Mouse (Mus musculus) gastrocnemius, adult 2 months (tissue): Measurements from ENCODE around the gene Lrba. TPM values are rescaled to one million over a fixed set of nuclear protein-coding genes. Genes with fewer than 3 reads are reported as not detected.
A peak's percentile ranks its signal among the peaks of the same experiment; 100 is the strongest.

ENCODE experiments used
- DNase-seq: peaks from one replicate; pipeline ENCODE4 v3.0.0; 2022
- H3K27ac ChIP-seq: fragments of 200-600 bp; 2 replicates; pipeline ENCODE4 v1.8.1; 2022; ENCODE audit warnings: mild to moderate bottlenecking
- H3K4me3 ChIP-seq: fragments of 200-600 bp; 2 replicates; pipeline ENCODE4 v1.8.1; 2022; ENCODE audit warnings: mild to moderate bottlenecking, moderate library complexity
- CTCF ChIP-seq: fragments of 200-600 bp; IDR thresholded peaks from 2 replicates; pipeline ENCODE4 v1.8.1; 2022; ENCODE audit warnings: antibody characterized with exemption, mild to moderate bottlenecking, moderate library complexity
- intact Hi-C: fragments of 180-260 bp; cut with DNase I; formaldehyde crosslinking; loops from one replicate; pipeline ENCODE4 v1.15.1; 2025
- total RNA-seq, 2 experiments: library from RNA; stranded (reverse); gene quantifications; 2 replicates each; pipeline ENCODE4 v1.2.3; 2021

Gene Lrba
- total RNA-seq, 2 experiments from 2014 or later, result 24.1 to 28.3 TPM

DNA sequence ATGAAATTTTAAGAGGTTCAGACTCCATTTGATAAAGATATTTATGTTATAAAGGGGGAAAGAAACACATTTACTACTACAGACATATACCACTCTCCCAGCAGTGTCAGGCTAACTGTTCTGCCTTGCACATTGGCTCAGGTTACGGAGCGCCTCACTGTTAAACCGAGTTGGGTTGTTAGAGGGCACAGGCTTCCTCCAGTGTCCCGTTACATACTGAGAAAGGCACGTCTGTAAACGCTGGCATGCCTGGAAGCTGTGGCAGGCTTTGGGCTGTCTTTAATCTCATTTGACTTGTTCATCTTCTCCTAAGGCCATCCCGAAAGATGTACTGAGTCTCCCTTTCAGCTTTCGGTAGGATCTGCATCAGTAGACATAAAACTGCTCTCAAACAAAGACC, 544.1 kb downstream of the Lrba start:
- intact Hi-C loops, result loop anchor here (10.0 kb wide), 1 partner anchor 444 kb away; no protein-coding TSS in a partner anchor
- Histone ChIP-seq H3K27ac (peak overlapping the region; percentile 25; the same call in 1 of the 2 replicates), H3K4me3 (0 out of 2 replicates have a peak overlapping the region, but pooled peaks have one; percentile 24)
- no peak for TF ChIP-seq CTCF
- peak; percentile 69 for DNase-seq

DNA sequence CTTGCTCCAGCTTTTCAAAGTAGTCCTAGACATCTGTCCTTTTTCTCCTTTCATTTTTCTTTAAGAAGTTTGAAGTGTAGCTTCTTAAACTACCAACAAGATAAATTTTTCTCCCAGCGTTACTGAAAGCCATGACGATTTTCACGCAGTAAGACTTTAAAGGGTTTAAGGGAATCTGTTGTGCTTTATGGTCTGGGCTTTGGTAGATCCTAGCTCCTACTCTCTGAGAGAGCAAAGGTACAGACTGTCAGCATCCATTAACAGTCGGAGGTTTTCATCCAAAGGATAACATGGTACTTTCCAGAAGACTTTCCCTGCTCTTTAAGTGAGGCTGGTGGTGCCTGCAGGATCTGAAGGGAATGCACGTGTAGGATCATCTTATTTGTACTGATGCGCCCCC, 544.5 kb downstream of the Lrba start:
- TF ChIP-seq CTCF, result no peak
- no peak for DNase-seq
- Histone ChIP-seq H3K27ac (peak overlapping the region; percentile 3; the same call in 1 of the 2 replicates), H3K4me3 (0 out of 2 replicates have a peak overlapping the region, but pooled peaks have one; percentile 24)
- intact Hi-C loops, result loop anchor here (10.0 kb wide), 1 partner anchor 444 kb away; no protein-coding TSS in a partner anchor

DNA sequence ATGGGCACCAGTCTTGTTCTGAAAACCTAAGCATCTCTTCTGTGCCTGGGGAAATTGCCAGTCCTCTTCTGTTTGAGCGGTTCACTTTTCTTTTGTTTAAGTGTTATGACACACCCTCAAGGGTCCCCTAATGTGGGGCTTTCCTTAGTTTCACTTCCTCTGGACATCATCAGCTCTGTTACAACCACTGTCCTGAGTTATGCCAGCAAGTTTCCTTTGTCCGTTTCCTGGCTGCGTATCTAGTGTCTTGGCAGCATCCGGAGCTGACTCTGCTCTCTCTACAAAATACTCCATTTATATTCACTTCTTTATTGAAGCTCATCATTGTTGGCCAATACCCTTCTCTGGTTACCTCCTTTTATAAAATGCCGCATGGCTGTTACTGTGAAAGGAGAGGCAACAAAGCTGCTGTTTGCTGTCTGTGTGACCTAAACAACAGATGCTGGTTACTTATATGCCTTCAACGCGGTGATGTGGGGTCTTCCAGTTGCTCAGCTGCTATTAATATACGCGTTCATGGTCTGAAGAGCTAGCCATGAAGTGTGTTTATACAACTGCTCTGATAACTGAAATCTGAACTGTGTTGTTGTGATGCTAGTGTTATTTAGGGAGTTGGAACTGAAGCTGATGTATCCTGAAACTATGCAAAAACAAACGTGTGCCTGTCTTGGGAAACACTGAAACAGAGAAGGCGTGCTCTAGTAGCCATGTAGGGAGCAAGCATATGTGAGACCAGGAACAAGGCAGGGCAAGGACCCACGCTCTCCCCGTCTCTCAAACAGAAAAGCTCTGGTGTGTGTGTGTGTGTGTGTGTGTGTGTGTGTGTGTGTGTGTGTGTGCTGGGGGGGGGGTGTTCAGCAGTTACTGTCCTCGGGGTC, 550.3 kb downstream of the Lrba start:
- peak overlapping the region; percentile 78 for H3K27ac ChIP-seq
- intact Hi-C loops, result no loop called here
- TF ChIP-seq CTCF, result no peak
- H3K4me3 ChIP-seq, result peak overlapping the region; percentile 45
- peak; percentile 54 for DNase-seq

DNA sequence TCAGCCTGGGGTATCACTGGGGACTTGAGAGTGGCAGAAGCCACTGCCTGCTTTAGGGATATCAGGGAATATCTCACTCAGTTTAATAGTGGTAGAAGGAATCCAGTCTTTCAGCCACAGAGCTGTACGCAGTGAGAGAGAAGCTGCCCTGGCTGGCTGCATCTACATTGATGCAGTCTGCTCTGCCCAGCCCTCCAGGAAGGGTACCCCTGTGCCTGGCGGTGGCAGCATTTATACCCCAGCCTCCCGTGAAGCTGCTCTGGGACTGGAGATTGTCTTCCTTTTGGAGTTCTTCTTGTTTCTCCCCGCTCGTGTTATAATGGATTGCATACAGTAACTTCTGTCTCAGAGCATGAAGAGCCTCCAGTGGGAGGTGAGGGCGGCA, 551.0 kb downstream of the Lrba start:
- peak overlapping the region; percentile 72 for H3K27ac ChIP-seq
- H3K4me3 ChIP-seq, result peak overlapping the region; percentile 34; the same call in 1 of the 2 replicates
- intact Hi-C loops, result no loop called here
- TF ChIP-seq CTCF, result no peak
- no peak for DNase-seq

DNA sequence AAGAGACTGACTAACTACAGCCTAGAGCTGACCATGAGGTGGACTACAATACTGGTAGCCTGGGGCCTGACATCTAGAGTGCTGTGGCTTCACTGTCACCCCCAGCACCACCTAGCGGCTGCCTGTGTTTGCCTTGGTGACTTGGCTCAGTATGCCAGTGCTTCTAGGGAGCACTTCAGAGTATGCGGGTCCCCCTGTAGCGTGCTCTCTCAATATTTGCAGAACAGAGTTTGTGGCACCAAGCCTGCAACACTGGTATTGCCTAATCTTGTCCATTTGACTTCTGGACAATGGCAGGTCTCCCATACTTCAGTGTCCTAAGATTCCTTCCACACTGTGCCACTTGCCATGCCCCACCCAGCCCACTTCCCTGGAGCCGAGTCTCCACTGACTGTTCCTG, 555.2 kb downstream of the Lrba start:
- intact Hi-C loops, result no loop called here
- Histone ChIP-seq H3K27ac (no peak overlapping the region), H3K4me3 (no peak overlapping the region)
- no peak for DNase-seq
- TF ChIP-seq CTCF, result peak; percentile 25; the same call in 1 of the 2 replicates

DNA sequence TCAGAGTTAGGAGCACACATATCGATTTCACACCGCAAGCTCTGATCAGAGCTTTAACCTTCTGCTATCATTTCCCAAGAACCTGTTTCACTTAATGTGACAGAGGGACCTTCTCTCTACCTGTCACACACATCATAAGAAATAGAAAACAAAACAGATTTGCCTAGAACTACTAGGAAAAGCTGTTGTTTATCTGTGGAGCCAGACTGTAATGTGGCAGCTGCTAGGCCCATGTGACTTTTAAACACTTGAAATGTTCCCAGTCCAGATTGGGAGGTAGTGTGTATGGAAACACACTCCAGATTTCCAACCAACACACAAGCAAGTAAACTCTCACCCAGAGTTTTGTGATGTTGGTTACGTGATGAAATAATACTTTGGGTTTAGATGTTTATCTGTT, 559.6 kb downstream of the Lrba start:
- TF ChIP-seq CTCF, result no peak
- Histone ChIP-seq H3K27ac (peak overlapping the region; percentile 62), H3K4me3 (no peak overlapping the region)
- no peak for DNase-seq
- intact Hi-C loops, result no loop called here

DNA sequence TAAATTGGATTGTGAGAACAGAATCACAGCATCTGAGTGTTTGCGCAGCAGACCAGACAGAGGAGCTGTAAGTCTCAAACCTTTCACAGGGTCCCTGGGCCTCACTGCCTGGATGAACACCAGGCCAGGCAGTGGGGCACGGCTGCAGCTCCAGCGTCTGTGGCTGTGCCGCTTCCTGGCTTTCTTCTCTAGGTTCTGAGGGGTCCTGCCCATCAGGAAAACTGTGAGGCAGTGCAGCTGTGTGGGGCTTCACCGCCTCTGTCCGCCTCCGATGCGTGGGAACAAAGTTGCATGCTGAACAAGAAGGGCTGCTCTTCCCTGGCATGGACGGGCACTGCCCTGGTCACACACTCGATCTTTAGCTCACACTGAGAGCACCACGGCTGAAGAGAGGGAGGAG, 560.5 kb downstream of the Lrba start:
- H3K4me3 ChIP-seq, result no peak overlapping the region
- no peak for TF ChIP-seq CTCF
- intact Hi-C loops, result no loop called here

DNA sequence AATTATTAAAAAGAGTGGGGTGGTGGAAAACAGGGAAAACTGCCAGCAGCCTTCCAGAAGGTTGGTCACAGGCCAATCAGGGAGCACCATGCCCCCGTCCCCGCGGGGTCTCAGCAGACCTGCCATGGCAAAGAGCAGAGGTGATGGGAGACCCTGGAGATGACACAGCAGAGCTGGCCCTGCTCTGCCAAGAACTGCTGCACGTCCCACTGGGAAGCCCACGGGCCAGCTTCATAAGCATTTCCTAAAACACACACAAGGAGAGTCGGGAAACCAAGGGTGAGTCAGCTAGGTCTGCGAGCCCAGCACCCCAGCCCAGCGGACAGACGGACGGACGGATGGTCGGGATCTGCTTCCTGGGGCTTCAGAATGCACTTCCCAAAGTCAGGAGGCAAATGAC, 561.8 kb downstream of the Lrba start:
- intact Hi-C loops, result no loop called here
- no peak for TF ChIP-seq CTCF
- H3K27ac ChIP-seq, result peak overlapping the region; percentile 75
- H3K4me3 ChIP-seq, result no peak overlapping the region
- DNase-seq, result no peak

More for the DNA sequence above, 560.5 kb downstream of the Lrba start:
- H3K27ac ChIP-seq, result no peak overlapping the region
- DNase-seq, result no peak

DNA sequence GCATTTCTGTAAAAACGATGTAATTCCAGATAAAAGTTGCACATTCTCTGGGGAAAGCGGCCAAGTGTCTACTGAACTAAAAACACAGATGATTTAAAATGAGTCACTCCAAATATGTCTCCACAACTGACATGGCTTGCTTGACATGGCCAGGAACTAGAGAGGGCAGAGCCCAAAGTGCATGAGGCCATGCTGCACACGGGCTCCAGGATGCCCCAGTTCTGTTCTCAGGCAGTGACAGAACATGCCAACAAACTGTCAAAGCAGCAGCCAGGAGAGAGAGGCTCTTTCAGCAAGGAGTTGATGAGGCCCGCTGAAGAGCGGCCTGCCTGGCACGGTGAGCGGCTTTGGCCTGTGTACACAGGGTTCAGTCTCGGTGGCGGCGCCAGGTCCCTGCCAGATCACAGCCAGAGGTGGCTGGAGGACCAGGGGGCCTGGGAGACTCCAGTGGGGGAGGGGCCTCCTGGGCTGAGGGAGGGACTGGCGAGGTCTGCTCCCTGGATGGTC, 562.4 kb downstream of the Lrba start:
- peak overlapping the region; percentile 75 for H3K27ac ChIP-seq
- no peak overlapping the region for H3K4me3 ChIP-seq
- peak; percentile 90 for DNase-seq
- no peak for TF ChIP-seq CTCF
- intact Hi-C loops, result no loop called here

DNA sequence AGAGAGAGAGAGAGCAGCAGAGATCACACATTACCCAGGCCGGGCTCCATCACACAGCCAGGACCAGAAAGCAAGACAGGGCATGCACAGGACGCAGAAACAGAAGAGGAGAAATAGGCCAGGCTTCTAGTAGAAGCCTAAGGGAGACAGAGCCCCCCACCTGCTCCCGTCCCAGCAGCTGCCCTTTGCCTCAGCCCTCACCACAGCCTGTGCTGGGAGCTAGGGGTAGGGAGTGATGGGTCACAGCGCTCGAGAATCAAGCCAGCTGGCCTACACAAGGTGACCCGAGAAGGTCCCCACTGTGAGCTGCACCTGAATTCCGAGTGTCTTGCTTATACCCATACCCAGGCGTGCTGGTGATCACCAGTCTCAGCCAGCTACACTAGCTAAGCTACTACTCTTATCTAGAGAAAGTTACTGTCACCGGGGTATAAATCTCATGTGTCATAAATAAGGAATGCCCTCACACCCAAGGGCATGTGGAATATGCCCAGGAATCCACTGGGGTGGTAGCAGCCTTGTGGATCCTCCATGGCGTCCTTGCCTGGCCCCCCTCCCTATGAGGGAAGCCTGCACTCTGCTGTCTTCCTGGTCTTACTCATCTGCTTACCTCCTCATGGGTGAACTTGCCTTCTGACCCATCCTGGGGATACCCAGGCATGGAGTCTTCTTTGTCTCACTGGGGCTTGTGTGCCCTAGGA, 563.1 kb downstream of the Lrba start:
- intact Hi-C loops, result loop anchor here (1.0 kb wide), 1 partner anchor 26 kb away; no protein-coding TSS in a partner anchor
- H3K27ac ChIP-seq, result peak overlapping the region; percentile 75
- no peak for DNase-seq
- no peak overlapping the region for H3K4me3 ChIP-seq
- no peak for TF ChIP-seq CTCF

DNA sequence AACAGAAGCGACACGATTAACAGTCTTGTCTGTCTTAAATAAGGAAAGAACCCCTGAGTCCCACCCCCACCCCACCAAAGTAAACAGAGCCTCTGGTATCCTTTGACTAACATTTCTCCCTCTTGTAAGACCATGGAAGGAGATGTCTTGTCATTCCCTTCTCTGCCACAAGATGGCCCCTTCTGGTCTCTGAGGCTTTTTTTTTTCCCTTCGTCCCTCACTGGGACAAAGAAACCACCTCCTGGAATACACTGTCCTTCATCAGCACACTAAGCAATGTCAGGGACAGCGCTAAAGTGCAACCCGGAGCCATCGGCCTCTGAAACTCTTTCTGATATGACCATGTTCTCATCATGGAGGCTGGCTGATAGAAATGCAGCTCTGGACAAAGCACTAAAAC, 564.2 kb downstream of the Lrba start:
- TF ChIP-seq CTCF, result peak; percentile 71
- DNase-seq, result peak; percentile 49
- H3K27ac ChIP-seq, result no peak overlapping the region
- no peak overlapping the region for H3K4me3 ChIP-seq
- intact Hi-C loops, result loop anchor here (1.0 kb wide), 1 partner anchor 25 kb away; no protein-coding TSS in a partner anchor

DNA sequence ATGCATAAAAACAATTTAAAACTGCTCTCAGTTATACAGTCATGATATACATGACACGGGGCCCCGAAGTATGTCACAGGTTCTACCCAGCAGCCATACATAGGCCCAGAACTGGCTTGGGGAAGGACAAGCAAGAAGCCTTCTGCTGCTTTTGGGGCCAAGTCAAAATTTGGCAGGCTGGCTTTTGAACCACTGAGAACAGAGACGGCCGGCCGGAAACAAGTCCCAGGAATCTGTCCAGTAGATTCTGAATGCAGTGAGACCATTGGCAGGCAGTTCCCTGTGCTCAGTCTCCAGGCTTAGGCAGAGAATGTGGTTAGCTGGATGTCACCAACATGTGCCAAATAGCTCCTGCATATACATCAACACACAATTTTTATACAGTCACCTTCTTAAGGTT, 565.3 kb downstream of the Lrba start:
- no peak for DNase-seq
- no peak overlapping the region for H3K27ac ChIP-seq
- intact Hi-C loops, result loop anchor here (10.0 kb wide), 1 partner anchor 185 kb away; no protein-coding TSS in a partner anchor
- TF ChIP-seq CTCF, result no peak
- no peak overlapping the region for H3K4me3 ChIP-seq
